Mouse (Mus musculus) cerebellum, adult (tissue): ENCODE results near the gene Grm1.

Experiments
- ATAC-seq: cut with Nextera tagmentation; 2 replicates; pipeline ENCODE4 v1.9.2; 2017; ENCODE audit warnings: mild to moderate bottlenecking, moderate library complexity, mixed read lengths; ENCODE audit not compliant: insufficient number of reproducible peaks, low FRiP score, low TSS enrichment

The Grm1 gene

DNA sequence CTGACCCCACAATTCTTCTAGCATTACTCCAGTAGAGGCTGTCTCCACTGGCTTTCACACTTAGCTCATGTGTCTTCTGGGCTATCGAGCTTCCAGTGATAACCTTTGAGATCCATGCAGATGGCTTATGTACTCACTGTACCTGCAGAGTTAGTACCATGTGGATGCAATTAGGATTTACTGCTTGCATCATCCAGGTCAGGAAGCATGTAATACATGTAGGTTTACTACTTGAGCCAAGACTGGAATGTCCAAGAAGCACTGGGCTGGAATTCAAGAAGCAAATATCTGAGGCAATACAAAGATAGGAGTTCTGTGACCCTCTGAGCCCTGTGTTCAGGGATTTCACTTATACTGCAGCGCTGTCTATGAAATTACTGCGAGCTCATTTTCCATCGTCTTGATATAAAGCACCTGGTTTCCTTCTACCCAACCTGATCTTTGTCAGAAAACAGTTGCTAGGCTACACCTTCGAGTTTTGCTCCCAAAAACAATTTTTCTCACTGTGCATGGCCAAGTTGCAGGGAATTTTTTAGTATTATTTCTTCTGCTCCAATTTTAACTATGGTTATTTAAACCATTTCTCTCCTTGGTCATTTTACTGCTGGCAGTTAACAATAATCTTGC lies 237.0 kb downstream of the Grm1 start:
- no peak for ATAC-seq

DNA sequence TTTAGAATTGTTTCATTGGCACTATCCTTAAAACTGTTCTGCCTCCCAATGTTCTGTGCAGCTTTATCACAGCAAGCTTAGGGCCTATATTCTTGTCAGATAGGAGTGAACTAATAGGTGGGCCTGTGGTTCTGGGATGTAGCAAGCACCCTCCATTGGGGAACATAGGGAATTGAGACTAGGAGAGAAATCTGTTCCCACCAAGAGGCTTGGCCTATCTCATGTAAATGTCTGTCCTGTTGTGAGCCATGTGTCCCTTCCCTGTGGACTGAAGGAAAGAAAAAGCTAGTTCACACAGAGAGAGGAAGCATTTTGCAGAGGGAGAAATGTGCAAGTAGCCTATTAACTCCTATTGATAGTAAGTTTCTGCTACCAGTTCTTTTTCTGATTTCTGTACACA lies 246.8 kb downstream of the Grm1 start:
- peak; percentile 86 for ATAC-seq

DNA sequence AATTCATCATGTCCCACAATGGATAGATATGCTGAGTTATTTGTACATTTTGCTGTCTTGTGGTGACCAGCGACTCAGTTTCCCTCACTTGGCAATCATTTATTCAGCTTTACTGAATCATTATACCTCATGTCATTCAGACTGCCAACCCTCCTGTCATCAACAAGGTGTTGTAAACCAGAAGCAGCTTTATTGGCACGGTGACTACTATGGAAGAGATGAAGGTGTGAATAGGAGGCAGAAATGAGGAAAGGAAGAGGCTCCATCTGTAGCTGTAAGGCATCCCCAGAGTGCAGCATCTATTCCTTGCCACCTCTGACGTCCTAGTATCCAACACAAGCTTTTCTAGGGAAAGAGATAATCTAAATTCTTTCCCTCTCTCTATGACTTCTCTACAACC lies 247.3 kb downstream of the Grm1 start:
- ATAC-seq: 0 out of 2 replicates have a peak, but pooled peaks have one; percentile 34

DNA sequence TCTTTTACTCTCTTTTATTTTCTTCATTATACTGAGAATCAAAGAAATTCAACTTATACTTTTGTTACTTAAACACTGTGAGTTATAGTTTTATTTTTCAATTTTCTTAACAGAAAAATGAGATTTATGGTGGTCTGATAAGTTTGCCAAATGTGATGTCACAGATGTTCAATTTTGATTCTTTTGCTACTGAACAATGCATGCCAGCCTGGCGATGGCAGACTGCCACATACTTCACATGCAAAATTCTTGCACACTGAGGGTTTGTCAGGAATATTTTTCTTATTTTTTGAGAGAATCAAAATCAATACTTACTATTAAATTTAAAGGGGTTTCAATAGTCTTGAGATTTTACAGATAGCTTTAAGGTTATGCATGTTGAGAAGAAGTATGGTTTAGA lies 251.0 kb downstream of the Grm1 start:
- ATAC-seq: no peak

DNA sequence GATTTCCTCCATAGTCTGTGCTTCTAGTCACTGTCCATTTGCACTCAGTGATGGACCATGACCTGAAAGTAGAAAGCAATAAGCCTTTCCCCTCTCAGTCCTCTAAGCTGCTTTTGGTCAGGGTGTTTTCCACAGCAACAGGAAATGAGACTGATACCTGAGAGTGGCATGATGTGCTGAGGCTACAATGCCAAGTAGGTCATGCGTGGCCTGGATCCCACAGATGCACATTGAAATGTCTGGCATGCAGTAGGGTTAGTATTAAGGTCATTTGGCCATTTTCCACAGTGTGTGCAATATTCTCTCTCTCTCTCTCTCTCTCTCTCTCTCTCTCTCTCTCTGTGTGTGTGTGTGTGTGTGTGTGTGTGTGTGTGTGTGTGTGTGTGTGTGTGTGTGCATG lies 254.8 kb downstream of the Grm1 start:
- ATAC-seq: peak; percentile 68

DNA sequence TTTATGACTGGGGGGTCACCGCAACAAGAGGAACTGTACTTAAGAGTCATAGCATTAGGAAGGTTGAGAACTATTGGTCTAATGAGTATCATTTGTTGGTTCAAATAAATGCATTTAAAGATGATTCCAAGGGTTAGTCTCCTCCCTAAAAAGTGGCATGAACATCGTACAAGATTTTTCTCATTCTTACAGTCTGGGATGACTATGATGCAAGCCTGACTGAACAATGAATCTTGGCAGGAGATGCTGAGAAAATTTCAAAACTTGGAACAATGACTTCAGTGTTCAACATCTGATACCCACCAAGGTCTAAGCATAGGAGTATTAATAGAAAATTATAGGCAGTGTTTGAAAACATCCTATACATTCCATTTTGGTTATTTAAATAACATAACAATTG lies 264.1 kb downstream of the Grm1 start:
- no peak for ATAC-seq

DNA sequence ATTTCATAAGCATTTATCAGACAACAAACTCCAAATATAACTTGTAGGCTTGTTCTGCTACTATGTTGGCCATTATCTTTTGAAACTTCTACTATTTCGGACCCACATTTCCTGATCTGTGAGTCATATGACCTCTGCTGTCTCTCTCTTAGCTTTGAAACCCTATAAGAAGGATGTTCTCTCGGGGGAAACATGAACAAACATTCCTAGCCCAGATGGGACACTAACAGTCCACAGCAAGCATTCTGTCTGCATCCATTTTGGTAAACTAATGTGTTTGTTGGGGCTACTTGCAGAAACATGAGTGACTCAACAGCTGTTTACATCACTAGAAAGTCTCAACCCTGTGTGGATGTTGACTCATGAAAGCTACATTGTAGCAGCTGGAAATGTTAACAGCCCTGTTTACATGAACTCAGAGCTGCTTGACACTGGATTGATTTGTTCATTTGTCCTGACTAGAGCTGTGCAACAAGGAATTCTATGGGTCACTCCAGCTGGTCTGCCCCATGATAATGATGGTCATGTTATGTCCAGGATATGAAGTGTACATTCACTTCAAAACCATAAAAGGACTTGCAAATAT lies 267.4 kb downstream of the Grm1 start:
- ATAC-seq: no peak

DNA sequence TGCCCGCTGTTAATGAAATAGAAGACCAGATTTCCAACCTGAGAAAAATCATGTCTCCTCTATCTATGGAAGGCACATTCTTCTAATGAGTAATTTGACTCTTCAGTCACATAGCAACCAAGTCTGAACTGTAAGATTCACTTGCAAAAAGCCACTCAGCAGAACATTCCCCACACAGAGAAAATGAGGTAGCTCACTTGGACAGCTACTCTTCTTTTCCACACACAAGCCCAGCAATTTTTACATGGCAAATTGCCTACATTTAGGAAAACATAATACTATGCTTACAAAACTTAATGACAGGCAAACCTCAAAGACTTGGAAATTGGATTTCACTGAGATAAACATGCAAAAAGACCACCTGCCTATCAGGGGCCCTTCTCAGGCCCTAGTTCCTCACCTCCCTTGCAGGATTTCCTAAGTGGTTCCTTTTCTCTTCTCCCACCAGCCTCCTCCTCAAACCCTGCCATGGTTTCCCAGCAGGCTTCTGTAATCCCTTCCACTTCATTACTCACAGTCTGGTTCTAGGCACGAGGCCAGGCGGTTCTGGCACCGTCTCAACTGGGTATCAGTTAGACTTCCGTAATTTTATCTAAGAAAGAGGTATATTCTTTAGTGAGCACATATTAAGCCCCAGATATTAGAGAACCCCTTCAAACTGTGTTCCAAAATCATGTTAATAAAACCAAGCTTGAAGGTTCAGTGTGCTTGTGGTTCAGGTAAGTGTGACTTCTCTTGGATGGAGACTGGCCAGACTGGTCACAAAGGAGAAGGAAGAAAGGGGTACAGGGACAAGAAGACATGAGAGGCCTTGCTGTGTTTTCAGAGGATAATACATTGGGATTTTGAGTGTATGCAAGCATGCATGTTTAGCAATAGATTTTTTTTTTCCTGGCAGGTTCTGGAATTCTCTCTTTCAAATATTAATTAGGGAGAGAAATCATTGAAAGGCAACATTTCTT lies 269.1 kb downstream of the Grm1 start:
- ATAC-seq: peak; percentile 89

DNA sequence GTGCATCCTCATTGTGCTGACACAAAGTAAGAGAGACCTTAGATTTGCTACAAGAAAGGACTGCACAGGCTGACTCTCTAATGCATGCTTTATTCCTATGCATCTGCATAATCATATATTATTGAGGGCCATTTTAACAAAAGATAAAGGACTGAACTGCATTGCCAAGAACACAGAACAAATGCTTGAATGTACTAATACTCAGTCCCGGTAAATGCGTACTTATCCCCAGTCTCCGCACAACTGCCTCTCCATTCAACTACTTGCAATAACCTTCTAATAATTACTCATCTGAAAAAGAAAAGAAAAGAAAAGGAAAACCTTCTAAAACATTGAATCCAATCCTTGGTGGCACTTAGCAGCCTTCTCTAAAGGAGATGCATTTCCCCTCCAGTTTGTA lies 272.4 kb downstream of the Grm1 start:
- ATAC-seq: no peak

DNA sequence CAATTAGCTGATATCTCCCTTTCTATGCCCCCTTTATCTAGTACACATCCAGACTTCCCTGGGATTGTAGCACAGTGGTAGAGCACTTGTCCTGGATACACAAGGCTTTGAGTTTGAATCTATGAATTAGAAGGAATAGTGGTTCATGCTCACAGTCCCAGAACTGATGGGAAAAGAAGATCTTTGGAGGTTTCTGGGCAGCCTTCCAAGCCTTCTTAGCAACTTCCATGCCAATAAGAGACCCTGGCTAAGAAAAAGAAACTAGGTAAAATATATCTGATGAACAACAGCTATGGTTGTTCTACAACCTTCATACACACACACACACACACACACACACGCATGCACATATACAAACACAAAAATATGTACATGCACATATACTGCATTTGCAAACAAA lies 286.8 kb downstream of the Grm1 start:
- ATAC-seq: no peak

DNA sequence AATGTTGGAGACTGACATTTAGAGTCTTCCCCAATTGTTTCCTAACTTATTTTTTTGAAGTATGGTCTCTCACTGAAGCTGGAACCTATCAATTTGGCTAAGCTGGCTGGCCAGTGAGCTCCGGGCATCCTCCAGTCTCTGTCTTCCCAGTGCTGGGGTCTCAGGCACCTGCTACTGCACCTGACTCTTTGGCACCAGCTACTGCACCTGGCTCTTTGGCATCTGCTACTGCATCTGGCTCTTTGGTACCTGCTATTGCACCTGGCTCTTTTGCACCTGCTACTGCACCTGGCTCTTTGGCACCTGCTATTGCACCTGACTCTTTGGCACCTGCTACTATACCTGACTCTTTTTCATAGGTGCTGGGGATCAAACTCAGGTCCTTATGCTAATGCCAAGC lies 291.7 kb downstream of the Grm1 start:
- peak; percentile 52; the same call in 1 of the 2 replicates for ATAC-seq

DNA sequence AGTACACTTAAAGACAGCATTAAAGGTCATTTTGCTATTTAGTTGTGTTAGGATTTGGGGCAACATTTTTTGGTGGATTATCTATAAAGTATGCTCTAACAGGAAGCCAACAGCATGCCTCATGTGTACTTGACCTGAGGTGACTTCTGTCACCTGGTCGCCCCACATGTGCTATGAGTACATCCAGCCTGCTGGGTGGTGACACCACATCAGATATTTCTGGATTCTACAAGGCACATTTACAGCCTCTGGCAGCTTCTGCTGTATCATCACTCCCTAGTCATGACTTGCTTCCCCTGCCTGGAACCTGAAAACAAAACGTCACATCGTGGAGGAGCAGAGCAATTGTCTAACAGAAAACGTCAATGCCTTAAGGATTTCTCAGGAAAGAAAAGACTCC lies 292.2 kb downstream of the Grm1 start:
- no peak for ATAC-seq

DNA sequence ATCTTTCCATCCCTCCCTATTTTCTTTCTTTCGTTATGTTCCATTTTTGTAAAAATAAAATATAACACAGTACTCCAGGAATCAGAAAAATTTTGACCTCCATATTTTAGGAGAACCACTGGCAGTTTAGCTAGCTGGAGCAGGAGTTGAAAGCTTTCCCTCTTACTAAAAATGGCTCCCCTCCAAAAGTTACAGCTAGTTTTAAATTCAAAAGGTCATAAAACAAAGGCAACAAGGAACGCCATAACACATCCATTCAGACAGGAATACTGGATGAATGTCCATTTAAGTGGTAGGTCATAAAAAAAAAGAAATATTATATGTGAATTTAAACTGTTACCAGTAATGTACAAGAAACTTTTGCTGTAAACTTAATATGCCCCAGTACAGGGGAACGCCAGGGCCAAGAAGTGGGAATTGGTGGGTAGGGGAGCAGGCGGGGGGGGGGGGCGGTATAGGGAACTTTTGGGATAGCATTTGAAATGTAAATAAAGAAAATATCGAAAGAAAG lies 294.2 kb downstream of the Grm1 start:
- no peak for ATAC-seq

DNA sequence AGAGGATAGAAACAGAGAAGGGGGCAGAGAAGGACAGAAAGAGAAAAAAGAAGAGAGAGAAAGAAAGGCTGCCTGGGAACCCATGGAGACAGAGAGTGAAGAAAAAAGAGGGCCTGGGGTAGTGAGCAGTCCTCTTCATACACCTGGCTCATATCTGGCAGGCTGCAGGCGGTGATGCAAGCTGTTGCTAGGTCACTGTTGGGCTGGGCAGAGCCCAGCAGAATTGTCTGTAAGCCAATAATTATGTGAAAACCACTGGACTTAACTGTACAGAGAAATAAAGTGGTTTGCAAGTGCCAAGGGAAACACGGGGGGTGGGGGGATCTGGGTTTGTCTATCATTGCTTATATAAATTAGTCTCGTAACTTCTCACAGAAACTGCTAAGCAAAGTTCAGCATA lies 297.0 kb downstream of the Grm1 start:
- ATAC-seq: no peak

DNA sequence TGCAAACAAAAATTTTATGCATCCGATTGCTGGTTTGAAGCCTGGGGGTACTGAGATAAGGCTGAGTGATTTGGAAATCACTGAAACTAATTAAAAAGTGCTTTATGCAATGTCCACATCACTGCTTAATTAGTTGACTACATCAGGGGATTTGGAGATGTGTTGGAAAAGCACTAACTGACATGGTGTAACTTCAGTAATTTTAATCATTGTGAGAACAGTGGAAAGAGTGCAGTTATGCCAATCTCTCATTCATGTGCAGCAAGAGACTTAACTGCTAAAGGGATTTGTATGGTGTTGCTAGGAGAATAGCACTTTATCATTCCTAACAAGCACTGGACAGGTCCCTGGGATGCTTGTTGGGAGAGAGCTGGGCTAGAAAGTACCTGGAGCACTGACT lies 307.3 kb downstream of the Grm1 start:
- no peak for ATAC-seq

DNA sequence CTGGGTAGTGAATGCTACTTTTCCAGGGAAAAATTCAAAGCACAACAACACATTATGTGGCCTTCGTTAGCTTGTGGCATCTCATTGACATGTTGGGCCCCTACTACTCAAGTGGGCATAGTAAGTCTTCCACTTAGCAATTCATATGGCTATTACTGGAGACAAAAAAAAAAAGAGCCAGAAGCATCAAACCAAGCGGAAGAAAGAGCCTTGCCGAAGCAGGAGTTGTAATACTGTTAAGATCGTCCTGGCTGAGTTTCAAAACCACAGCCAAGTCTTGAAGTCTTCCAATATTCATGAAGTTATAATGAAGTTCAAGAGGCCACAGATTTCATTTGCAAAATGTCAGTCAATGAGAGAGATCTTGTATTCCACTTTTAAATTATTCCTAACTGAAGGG lies 319.1 kb downstream of the Grm1 start:
- ATAC-seq: no peak

DNA sequence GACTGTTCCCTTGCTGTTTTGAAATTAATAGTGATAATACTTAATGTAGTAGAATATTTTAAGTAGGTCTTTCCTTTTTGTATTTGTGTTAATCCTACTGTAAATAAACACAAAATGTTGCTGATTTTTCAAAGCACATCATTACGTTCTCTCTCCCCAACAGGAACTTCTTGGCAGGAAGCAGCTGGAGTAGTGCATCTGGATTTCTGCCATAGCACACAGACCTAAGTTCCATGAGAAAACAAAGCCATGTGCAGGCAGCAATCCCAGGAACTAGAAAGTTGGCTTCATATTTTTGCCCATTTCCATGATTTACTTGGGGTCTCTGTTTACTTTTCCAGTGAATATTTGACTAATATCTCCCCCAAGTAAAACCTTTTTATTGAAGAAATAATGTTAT lies 320.9 kb downstream of the Grm1 start:
- ATAC-seq: no peak

DNA sequence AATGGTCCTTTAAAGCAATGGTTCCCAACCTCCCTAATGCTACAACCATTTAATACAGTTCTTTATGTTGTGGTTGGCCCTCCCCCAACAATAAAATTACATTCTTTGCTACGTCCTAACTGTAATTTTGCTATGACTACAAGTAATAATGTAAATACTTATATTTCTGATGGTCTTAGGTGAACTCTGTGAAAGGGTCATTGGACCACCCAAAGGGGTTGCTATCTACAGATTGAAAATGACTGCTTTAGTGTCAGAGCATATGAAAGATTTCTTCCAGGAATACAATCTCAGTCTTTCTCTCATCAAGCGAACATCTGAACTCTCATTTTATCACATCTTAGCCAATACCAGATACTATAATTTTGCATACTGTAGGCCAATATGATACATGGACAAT lies 321.4 kb downstream of the Grm1 start:
- no peak for ATAC-seq

DNA sequence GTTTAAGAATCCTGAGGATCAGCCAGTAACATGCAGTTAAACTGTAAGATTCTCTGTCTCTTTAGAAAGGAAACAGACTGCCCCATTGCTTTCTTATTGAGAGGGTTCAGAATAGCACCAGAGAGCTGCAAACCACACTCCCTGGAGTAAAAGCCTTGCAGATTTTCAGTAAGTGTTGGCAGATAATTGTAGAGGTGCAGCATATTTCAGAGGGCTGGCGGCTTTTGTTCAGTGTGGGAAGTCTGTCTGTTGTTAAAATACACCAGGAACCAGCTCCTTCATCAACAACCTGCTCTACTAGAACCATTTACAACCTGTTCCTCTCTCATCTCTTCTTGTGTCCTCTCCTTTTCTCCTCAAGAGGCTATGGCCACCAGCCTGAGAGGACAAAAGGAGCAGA lies 331.1 kb downstream of the Grm1 start:
- ATAC-seq: no peak

DNA sequence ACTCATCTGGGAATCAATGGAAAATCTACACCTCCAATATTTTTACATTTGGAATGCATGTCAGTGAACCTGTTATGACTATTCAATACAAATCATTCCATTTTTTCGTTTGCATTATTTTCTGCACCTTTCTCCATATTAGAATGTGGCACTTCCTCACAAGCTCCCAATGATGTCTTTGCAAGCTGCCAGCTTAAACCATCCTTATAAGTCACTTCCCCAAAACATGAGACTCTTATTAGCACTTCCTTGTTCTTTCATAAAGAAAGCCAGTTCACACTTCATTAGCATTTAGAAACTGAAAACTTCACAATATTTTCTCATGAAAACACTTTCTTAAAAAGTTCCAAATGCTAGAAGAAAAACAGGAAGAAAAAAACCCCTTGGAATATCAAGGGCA lies 338.1 kb downstream of the Grm1 start:
- ATAC-seq: no peak

DNA sequence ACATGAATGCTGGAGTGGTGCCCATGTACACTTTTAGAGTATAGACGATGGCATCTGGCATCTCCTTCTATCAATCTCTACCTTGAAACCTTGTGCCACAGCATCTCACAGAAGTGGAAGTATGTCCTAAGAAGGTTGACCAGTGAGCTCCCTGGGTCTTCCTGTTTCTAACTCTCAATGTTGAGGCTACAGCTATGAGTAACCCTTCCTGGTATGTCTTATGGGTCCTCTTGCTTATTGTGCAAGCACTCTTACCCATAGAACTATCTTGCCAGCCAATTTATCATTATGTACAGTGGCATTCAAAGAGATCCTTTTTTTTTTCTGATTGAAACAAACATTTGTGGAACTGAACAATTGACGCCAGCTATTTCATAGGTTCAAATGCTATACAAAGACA lies 340.0 kb downstream of the Grm1 start:
- ATAC-seq: no peak
